In the genomic region with DNA sequence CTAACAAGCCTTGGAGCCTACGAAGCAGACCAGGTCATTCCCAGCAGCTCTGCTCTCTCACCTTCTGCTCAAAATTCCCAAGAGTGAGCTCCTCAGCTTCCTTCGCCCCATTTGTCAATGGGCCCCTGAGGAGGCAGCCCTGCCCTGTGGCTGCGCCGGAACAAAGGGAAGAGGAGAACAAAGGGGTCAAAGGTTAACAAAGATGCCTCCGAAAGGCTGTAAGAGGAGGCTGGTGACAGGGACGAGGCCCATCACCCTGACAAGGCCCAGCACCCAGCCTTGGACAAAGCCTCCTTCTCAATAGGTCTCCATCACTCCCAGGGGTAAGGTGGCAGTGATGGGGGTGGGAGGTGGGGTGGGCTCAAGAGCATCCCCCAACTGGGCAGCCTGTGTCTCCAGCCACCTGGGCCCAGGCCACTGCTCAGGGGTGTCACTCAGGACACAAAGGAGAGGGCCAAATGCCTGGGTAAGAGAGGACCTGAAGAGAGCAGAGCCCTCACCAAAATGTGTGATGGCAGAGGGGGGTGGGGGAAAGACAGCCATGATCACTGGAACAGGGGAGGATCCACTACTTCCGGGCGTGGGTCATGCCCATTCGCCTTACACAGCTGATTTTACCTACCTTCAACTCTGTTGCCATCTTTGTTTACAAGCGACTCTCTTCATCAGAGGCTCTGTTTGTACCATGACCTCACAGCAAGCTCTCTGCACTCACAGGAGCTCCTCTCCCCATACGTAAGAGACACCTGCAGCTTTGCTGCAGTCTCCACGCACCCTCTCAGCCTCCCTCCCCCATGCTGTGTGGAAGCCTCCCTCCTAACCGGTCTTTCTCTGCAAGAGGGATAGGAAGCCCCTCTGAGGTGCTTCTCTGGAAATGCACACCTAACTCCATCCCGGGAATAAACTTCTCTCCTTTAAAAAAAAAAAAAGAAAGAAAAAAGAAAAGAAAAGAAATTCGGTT, we compare ENCODE assay signal across 12 mouse cellular contexts. TPM values are rescaled to one million over a fixed set of nuclear protein-coding genes. Genes with fewer than 3 reads are reported as not detected.
DNase-seq lines count a peak whose midpoint lies in the region; ATAC-seq lines count a peak whose summit lies in the region.
"Had no signal": no experiment of that assay in that cellular context is flagged by ENCODE, and none has a peak within 500 bp of the region (broad histone marks: within the 10 kb centered on the region; RNA-seq: fewer than 3 reads in every experiment).

No protein-coding gene starts in this region.

- no peak for ATAC-seq in heart, embryonic 13.5 days (ENCODE audit: extremely low read depth, insufficient number of reproducible peaks, low FRiP score, low TSS enrichment)
- ATAC-seq in embryonic facial prominence, embryonic 15.5 days (ENCODE audit: insufficient number of reproducible peaks, low FRiP score, low TSS enrichment, low read depth), result no peak
- peak; percentile 43 for ATAC-seq in midbrain, embryonic 13.5 days
- ATAC-seq: activated CD4-positive, CD25-positive, alpha-beta regulatory T cell, adult 4 months had no signal

- H3K27me3 ChIP-seq in heart, embryonic 13.5 days (replicated peaks), result 0 out of 2 replicates have a peak, but pooled peaks cover 5% of the 10 kb centered on the region
- no peaks in the 10 kb centered on the region for H3K27me3 ChIP-seq in embryonic facial prominence, embryonic 15.5 days
- H3K27me3 ChIP-seq in midbrain, embryonic 13.5 days, result peaks cover 30% of the 10 kb centered on the region; the same call in 1 of the 2 replicates

- H3K27ac ChIP-seq in heart, embryonic 13.5 days (replicated peaks), result peak overlapping the region; percentile 29
- peak overlapping the region; percentile 48; the same call in 1 of the 2 replicates for H3K27ac ChIP-seq in embryonic facial prominence, embryonic 15.5 days (replicated peaks)
- peak overlapping the region; percentile 26; the same call in 1 of the 2 replicates for H3K27ac ChIP-seq in midbrain, embryonic 13.5 days

- H3K9me3 ChIP-seq in heart, embryonic 13.5 days, result no peaks in the 10 kb centered on the region
- no peaks in the 10 kb centered on the region for H3K9me3 ChIP-seq in embryonic facial prominence, embryonic 15.5 days (replicated peaks)
- H3K9me3 ChIP-seq in midbrain, embryonic 13.5 days, result no peaks in the 10 kb centered on the region

- no peak overlapping the region for H3K4me3 ChIP-seq in heart, embryonic 13.5 days
- no peak overlapping the region for H3K4me3 ChIP-seq in embryonic facial prominence, embryonic 15.5 days (replicated peaks)
- no peak overlapping the region for H3K4me3 ChIP-seq in midbrain, embryonic 13.5 days (replicated peaks)
- H3K4me3 ChIP-seq: erythroblast, embryonic 14.5 days; megakaryocyte, embryonic 14.5 days had no signal

- H3K9ac ChIP-seq in heart, embryonic 13.5 days, result 0 out of 2 replicates have a peak overlapping the region, but pooled peaks have one; percentile 8
- H3K9ac ChIP-seq in embryonic facial prominence, embryonic 15.5 days, result 0 out of 2 replicates have a peak overlapping the region, but pooled peaks have one; percentile 15
- no peak overlapping the region for H3K9ac ChIP-seq in midbrain, embryonic 13.5 days (replicated peaks)

- H3K4me2 ChIP-seq in heart, embryonic 13.5 days, result no peak overlapping the region
- H3K4me2 ChIP-seq in embryonic facial prominence, embryonic 15.5 days (replicated peaks), result no peak overlapping the region
- no peak overlapping the region for H3K4me2 ChIP-seq in midbrain, embryonic 13.5 days (replicated peaks)

- intact Hi-C loops in heart, postnatal 10 days (cut with DNase I), result no loop called here

- 46% methylated on average over 15 of the region's 15 CpGs for WGBS in heart, embryonic 13.5 days
- 46% methylated on average over 15 of the region's 15 CpGs for WGBS in embryonic facial prominence, embryonic 15.5 days
- WGBS in midbrain, embryonic 13.5 days, result 17% methylated on average over 15 of the region's 15 CpGs

- H3K4me1 ChIP-seq in heart, embryonic 13.5 days, result peaks cover 84% of the 10 kb centered on the region
- peaks cover 81% of the 10 kb centered on the region for H3K4me1 ChIP-seq in embryonic facial prominence, embryonic 15.5 days
- H3K4me1 ChIP-seq in midbrain, embryonic 13.5 days (replicated peaks), result peaks cover 55% of the 10 kb centered on the region
- H3K4me1 ChIP-seq: megakaryocyte, embryonic 14.5 days had no signal

- no peaks in the 10 kb centered on the region for H3K36me3 ChIP-seq in heart, embryonic 13.5 days
- H3K36me3 ChIP-seq in embryonic facial prominence, embryonic 15.5 days, result no peaks in the 10 kb centered on the region
- no peaks in the 10 kb centered on the region for H3K36me3 ChIP-seq in midbrain, embryonic 13.5 days

- DNase-seq in heart, postnatal 10 days, result no peak
- peak; percentile 91 for DNase-seq in ES-CJ7 (ENCODE audit: low read depth, low spot score)
- no peak for DNase-seq in natural killer cell, adult 2 months (ENCODE audit: low spot score in 2 of 2)
- no peak for DNase-seq in spleen, adult 18-20 months
- DNase-seq in urinary bladder, postnatal 10 days (ENCODE audit: low spot score), result no peak

RNA-seq across cellular contexts. Expression of gene Ror2, which starts 51.8 kb away (rescaled TPM):
- 16.4 and 16.5 TPM in 2 replicates for polyA plus RNA-seq in heart, embryonic 13.5 days (2015; fragmentation: Nextera tagmentation; extraction: Ambion mirVana)
- total RNA-seq in heart, postnatal 10 days (2021), result 1 to 10 TPM; 5.3 to 5.8 TPM
- 24.0 and 24.6 TPM in 2 replicates for polyA plus RNA-seq in embryonic facial prominence, embryonic 15.5 days (2015; fragmentation: Nextera tagmentation; extraction: Ambion mirVana)
- polyA plus RNA-seq in midbrain, embryonic 13.5 days (2015; fragmentation: Nextera tagmentation; extraction: Ambion mirVana), result 1.9 and 3.5 TPM in 2 replicates
- total RNA-seq: liver, adult 2 months had no signal
- polyA plus RNA-seq: activated CD4-positive, CD25-positive, alpha-beta regulatory T cell, adult 4 months; erythroblast, embryonic 14.5 days had no signal
